In the genomic region with DNA sequence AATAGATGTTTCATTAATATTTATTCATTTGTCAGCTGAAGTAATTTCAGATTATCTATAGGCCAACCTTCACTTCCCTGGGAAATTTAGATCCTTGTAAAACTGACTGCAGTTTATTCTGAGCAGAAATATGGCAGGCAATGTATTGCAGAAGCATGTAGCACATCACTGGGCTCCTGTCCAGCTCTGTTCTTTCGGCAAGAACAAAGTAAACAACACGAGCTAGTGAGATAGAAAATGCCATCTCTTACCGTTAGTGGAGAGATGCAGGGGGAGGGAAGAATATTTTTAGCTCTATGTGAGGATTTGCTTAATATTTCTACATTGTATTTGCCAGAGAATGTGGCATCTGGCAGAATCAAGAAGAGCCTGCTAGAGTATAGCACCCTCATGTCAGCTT, we compare ENCODE assay signal across 18 mouse cellular contexts. TPM values are rescaled to one million over a fixed set of nuclear protein-coding genes. Genes with fewer than 3 reads are reported as not detected.
DNase-seq lines count a peak whose midpoint lies in the region; ATAC-seq and TF ChIP-seq lines count a peak whose summit lies in the region.
"Had no signal": no experiment of that assay in that cellular context is flagged by ENCODE, and none has a peak within 500 bp of the region (broad histone marks: within the 10 kb centered on the region; RNA-seq: fewer than 3 reads in every experiment).

No protein-coding gene starts in this region.

- H3K27me3 ChIP-seq in forebrain, postnatal 0 days (ENCODE audit: insufficient read depth, low read length): no peaks in the 10 kb centered on the region
- H3K27me3 ChIP-seq: limb, embryonic 12.5 days; Patski; stomach, embryonic 15.5 days had no signal

- no peak overlapping the region for H3K9ac ChIP-seq in forebrain, postnatal 0 days
- H3K9ac ChIP-seq: limb, embryonic 12.5 days; stomach, embryonic 15.5 days had no signal

- no peaks in the 10 kb centered on the region for H3K36me3 ChIP-seq in forebrain, postnatal 0 days (ENCODE audit: insufficient read depth)
- H3K36me3 ChIP-seq: limb, embryonic 12.5 days; stomach, embryonic 15.5 days had no signal

- no peaks in the 10 kb centered on the region for H3K4me1 ChIP-seq in forebrain, postnatal 0 days (ENCODE audit: insufficient read depth)
- H3K4me1 ChIP-seq: limb, embryonic 12.5 days; stomach, embryonic 15.5 days had no signal

- intact Hi-C loops in left cerebral cortex, adult 2 months (cut with DNase I): no loop called here
- intact Hi-C loops in left cerebral cortex, postnatal 4 days (cut with DNase I): no loop called here

- no peak overlapping the region; the same call in 1 of the 2 replicates for H3K27ac ChIP-seq in left cerebral cortex, adult 2 months
- peak overlapping the region; percentile 40; the same call in 1 of the 2 replicates for H3K27ac ChIP-seq in forebrain, postnatal 0 days (ENCODE audit: low read depth, low read length)
- H3K27ac ChIP-seq: limb, embryonic 12.5 days; stomach, embryonic 15.5 days had no signal

- ATAC-seq in forebrain, postnatal 0 days: peak; percentile 62
- ATAC-seq: midbrain, embryonic 16.5 days; Patski had no signal

- DNase-seq in left cerebral cortex, adult 2 months (ENCODE audit: extremely low spot score in 1 of 2, low spot score in 2 of 2): peak; percentile 24 to 27
- DNase-seq in left cerebral cortex, postnatal 4 days: no peak
- peak; percentile 70 for DNase-seq in forebrain, postnatal 0 days
- peak; percentile 50 to 67 for DNase-seq in layer of hippocampus, adult 8-10 months (ENCODE audit: low spot score in 2 of 2)
- peak; percentile 55 to 72 for DNase-seq in right cerebral cortex, postnatal 10 days (ENCODE audit: low spot score in 2 of 2)
- no peak for DNase-seq in T-cell, adult 2 months (ENCODE audit: low spot score)
- DNase-seq in gastrocnemius, postnatal 10 days: no peak
- DNase-seq: cerebellum, postnatal 36 days; heart, postnatal 4 days; kidney, postnatal 14 days; lung, adult 2 months had no signal

- no peak overlapping the region for H3K4me2 ChIP-seq in forebrain, postnatal 0 days (ENCODE audit: low read depth)
- H3K4me2 ChIP-seq: heart, embryonic 11.5 days; limb, embryonic 12.5 days; stomach, embryonic 15.5 days had no signal

- WGBS in forebrain, postnatal 0 days: 24% methylated on average over 3 of the region's 3 CpGs

- H3K9me3 ChIP-seq in forebrain, postnatal 0 days (ENCODE audit: low read length): no peaks in the 10 kb centered on the region
- H3K9me3 ChIP-seq: limb, embryonic 12.5 days; stomach, embryonic 15.5 days had no signal

- H3K4me3 ChIP-seq in left cerebral cortex, adult 2 months: no peak overlapping the region
- no peak overlapping the region for H3K4me3 ChIP-seq in forebrain, postnatal 0 days (ENCODE audit: low read depth, low read length)
- H3K4me3 ChIP-seq: limb, embryonic 12.5 days; stomach, embryonic 15.5 days had no signal

- no peak for TF ChIP-seq CTCF in left cerebral cortex, adult 2 months (IDR thresholded peaks at IDR 0.05)
- TF ChIP-seq CTCF in forebrain, postnatal 0 days (IDR thresholded peaks at IDR 0.05; ENCODE audit: low read depth): no peak

RNA-seq across cellular contexts. Expression of a gene that starts 13.8 kb away (rescaled TPM):
- total RNA-seq in left cerebral cortex, adult 2 months (2021): not detected
- under 1 TPM in 1 of 2 experiments, not detected in 1; 0.26 TPM for total RNA-seq in left cerebral cortex, postnatal 4 days (2021)
- 0.15 TPM in 1 of 2 replicates, not detected in the other for total RNA-seq in forebrain, postnatal 0 days (2014; rRNA removed)
- polyA plus RNA-seq in forebrain, postnatal 0 days (2015; fragmentation: Nextera tagmentation; extraction: Ambion mirVana): 0.44 and 0.58 TPM in 2 replicates
- total RNA-seq in layer of hippocampus, adult 8-10 months (2022): not detected
- not detected for total RNA-seq in gastrocnemius, postnatal 10 days (2021)
- total RNA-seq: adrenal gland, adult 18-20 months; heart, postnatal 4 days had no signal
- polyA plus RNA-seq: heart, embryonic 11.5 days; intestine, embryonic 14.5 days; limb, embryonic 12.5 days; Patski; stomach, embryonic 15.5 days had no signal

Comparison
In these comparisons a context has a peak if more than half of its experiments do, and no peak if none do; other contexts are left out.
1. DNase-seq: peak in left cerebral cortex, adult 2 months (2 of 2), forebrain, postnatal 0 days (single experiment), layer of hippocampus, adult 8-10 months (2 of 2) and right cerebral cortex, postnatal 10 days (2 of 2); none in left cerebral cortex, postnatal 4 days (single experiment), T-cell, adult 2 months (single experiment) and gastrocnemius, postnatal 10 days (single experiment).